Mouse (Mus musculus) small intestine, adult 2 months (tissue): ENCODE measurements around the gene Yju2.

Source experiments
- CTCF ChIP-seq: fragments of 200-500 bp; IDR thresholded peaks from 2 replicates; pipeline ENCODE4 v1.5.1; 2012; ENCODE audit warnings: low read depth, mild to moderate bottlenecking, control low read depth, inconsistent platforms, low read length, moderate library complexity, mixed read lengths; ENCODE audit not compliant: insufficient replicate concordance, insufficient read length; ENCODE audit errors: extremely low read depth
- POLR2A ChIP-seq: fragments of 200-500 bp; IDR thresholded peaks from 2 replicates; pipeline ENCODE4 v1.6.1; 2012; ENCODE audit warnings: low read depth, mild to moderate bottlenecking, control low read depth, inconsistent platforms, low read length, moderate library complexity

DNA sequence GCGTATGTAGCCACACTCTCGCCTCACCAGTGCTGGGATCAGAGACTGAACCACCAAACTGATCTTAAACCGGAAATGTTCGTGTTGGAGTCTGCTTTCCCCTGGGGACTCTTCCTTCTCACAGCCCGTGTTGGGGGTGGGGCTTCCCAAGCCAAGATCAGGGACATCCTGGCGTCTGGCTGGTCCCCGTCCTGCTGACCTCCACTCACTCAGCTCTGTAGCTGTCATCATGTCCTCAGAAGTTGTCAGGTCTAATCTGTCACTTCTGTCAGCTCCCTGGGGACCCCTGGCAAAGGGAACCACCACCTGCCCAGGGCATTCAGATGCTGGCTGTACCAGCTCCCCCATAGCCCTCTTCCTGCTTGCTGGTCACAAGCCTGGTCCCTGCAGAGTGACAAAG, 9.3 kb downstream of the Yju2 start:
- TF ChIP-seq CTCF (no peak), POLR2A (no peak)
